Mouse (Mus musculus) lung, postnatal 36 days (tissue): ENCODE results near the gene Plac9a.
"Not testable (repeated sequence)": the region's sequence is repeated elsewhere in the genome, so short reads cannot be mapped to it uniquely, and the experiment has no call there.

ENCODE experiments used
- DNase-seq: peaks from one replicate; pipeline ENCODE4 v3.0.0; 2022; ENCODE audit warnings: mixed read lengths

Plac9a gene

DNA sequence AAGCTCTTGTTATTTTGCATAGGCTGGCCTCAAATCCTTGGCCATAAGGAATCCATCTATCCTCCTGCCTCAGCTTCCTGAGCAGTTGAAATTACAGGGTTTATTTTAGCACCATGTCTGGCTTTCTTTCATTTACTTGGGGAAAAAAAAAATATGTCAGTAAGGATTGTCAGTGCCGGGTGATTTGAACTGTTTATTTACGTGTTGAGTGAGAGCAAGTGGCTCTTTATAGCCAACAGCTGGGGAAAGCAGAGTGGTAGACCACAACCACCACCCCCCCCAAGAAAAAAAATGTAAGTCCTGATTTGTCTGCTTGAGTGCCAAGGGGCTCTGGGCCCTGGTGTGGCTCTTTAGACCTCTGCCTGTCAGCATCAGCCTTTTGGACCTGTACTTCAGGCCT is 39.2 kb downstream of the Plac9a start:
- DNase-seq: no peak

DNA sequence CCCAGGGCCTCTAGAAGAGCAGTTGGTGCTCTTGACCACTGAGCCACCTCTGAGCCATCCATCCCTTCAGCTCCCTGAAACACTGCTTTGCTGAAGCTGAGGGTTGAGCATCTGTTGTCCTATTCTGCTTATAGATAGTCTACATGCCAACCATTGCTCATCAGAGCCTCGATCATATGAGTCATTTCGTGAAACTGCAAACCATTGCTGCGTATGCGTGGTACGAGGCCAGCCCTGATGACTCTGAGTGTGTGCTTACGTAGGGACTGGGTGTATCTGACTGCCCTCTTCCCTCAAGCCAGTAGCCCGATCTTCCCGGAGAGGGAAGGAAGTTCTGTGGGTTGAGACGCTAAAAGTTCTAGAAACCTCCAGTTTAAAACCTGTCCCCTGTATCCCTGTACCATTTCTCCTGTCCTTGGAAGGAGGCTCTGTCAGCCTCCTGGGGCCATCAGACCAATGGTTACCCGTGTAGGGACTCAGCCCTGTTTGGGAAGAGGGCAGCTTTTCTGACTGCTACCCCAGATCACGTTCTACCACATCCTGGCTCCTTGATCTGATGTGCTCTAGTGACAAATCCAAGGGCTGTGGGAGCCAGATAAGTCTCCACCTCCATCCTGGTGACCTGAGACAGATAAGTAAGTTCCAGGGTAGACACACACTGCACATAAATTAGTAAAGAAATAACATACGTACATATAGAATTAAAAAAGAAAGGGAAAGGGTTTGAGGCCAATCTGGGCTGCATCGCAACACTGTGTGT is 40.9 kb downstream of the Plac9a start:
- peak; percentile 58 for DNase-seq

DNA sequence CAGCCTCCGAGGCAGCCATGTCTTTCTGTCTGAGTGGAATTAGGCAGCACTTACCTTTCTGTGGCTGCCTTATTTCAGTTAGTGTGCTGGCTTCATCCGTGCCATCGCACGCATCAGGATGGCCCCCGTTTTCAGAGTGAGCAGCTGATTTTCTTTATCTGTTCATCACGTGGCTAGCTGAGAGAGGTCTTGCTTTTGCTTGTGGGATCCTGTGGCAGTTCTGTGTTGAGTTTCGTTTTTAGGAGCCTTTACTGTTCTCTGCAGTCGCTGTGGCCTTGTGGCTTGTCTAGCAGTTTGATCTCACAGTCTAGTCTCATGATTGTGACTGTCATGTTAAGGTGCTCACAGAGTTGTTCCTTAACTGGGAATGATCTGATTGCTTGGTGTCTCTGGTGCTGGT is 45.0 kb downstream of the Plac9a start:
- DNase-seq: no peak

DNA sequence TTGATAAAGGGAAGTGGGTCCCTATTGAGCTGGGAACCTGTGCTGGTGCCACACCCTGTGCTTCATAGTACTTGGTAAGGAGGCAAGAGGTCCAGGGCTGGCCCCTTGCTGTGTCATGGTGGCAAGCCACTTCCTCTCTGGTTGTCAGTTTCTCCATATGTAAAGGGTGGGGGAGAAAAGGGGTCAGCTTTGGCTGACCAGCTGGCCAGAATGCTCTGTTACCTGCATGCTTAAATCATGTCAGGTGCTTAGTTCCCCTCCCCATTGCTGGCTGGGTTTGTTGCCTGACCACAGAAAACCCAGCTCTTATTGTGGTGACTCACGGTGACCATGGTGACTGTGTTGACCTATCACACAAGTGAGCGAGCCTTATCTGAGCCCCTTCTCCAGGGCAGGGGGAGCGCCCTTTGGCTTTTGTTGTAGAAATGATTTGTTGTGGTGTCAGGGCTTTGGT is 45.7 kb downstream of the Plac9a start:
- DNase-seq: peak; percentile 79

DNA sequence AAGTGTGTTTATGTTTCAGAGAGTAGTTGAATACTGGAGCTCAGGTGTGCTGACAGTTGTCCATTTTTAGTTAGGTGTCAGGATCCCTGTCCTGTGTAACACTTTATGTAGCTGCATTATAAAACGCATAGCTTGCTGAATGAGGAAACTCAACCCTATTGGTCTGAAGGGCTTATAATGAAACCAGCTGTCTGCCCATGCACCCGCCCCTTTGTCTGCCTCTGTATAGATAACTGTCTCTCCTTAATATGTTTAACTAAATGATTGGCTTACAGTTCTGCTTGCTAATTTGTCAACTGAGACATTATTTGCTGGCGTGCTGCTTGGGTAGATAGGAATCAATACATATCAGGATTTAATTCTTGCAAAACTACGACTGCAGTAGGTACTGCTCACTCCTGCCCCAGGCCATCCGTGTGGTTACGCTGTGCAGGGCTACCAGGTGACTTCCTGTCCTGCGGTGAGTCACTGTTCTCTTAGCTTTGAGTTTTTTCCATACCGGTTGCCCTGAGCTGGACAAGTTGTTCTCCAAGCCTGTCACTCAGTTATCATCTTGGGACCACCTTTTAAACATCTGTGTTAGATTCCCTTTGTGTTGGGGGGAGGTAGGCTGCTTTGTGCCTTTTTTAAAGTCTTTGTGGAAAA is 47.5 kb downstream of the Plac9a start:
- DNase-seq: peak; percentile 39

DNA sequence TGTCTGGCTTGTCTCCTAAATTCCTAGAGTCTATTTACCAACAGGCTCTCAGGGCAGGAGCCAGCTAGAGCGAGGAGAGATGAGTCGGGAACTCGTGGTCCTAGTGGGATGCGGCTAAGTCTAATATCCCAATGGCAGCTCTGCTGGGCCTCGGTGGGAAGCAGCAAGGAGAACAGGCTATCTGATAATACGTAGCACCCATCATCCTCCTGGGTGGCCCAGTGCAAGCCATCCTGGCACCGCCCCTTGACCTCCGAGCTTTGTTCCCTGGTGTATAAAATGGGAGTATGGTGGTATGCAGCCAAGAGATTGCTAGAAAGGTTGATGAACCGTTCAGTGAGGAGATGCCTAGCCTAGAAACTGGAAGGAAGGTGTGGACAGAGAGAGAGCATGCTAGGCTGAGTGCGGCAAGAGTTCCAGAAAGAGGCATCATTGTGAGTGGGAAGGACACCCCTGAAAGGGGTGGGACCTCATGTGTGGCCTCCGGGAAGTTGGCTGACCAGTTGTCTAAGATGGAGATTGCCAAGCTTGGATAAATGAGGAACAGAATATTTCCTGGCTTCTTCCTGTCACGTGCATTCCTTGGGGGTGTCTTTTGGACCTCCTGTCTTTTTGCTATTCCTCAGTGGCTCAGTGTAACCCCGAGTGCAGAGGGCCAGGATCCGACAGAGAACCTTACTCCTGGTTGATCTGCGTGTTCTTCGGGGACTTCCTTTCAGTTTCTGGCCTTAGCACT is 49.0 kb downstream of the Plac9a start:
- peak; percentile 51 for DNase-seq

DNA sequence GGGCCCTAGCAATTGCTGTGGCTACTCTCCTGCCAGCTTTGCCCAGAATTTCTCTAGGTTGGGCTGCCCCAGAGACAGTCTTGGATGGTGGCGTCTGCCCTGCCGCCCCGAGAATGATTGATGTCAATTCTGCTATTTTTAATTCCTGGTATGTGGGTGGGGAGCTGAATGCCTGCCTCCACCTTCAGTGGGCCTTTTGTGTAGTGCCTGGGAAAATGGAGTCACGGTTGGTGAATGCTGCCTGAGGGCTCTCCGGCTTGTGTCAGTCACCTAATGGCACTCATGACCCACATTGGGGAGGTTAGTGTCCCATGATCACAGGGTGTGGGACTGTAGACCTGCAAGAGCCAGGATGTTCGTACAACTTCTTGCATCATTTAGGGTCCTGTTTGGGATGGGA is 49.6 kb downstream of the Plac9a start:
- no peak for DNase-seq

DNA sequence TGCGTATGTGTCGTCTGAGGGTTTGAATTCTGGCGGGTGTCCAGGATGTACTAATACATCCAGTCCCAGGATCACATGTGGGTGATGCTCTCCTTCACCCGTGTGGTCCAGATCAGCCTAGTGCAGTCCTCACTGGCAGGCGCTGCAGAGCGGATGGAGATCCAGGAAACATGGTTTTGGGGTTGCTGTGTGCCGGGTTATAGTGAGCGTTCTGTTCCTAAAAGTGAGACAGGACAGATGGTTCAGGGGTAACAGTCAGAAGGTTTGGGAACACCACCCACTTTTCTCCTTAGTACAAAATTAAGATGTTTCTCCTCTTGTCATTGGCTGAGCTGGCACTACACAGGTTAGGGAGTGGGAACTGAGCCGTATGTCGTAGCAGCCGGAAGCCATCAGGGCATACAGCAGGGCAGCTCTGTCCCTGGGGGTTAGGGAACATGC is 50.8 kb downstream of the Plac9a start:
- DNase-seq: no peak

DNA sequence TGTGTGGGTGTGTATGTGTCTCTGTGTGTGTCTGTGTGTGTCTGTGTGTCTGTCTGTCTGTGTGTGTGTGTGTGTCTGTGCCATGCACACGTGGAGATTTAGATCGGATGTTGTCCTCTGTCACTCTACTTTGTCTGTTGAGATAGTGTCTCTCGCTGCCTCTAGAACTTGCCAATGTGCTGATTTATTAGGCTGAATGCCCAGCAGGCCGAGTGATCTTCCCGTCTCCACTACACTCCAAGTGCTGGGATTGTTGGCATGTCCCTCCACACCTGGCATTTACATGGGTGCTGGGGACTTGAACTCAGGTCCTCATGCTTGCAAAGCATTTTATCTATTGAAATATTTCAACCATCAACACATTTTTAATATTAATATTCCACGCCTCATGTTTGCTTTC is 51.7 kb downstream of the Plac9a start:
- DNase-seq: no peak

DNA sequence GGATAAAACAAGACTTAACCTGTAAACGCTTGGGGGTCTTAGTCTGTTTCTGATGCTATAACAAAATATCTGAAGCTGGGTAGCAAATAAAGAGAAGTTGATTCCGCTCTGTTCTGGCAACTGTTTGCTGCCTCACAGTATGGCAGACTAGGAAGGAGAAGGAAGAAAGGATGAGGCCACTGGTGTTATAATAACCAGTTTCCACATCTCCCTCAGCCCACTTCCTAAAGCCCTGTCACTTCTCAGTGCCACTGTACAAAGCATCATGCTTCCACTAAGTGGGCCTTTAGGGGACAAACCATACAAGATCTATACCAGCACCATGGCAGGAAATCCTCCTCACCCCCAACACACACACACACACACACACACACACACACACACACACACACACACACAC is 52.5 kb downstream of the Plac9a start:
- no peak for DNase-seq

DNA sequence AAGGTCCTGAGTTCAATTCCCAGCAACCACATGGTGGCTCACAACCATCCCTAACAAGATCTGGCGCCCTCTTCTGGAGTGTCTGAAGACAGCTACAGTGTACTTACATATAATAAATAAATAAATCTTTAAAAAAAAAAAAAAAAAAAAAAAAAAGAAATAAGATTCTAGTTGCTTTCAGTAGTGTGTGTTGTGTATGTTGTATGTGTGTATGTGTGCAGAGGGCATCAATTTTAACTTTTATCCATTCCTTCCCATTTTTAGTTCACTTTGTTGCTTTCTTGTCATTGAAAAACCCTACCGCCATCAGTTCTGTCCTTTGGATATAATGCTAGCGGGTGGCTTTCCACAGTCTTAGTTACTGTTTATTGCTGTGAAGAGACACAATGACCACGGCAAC is 54.2 kb downstream of the Plac9a start:
- not testable (repeated sequence) for DNase-seq

DNA sequence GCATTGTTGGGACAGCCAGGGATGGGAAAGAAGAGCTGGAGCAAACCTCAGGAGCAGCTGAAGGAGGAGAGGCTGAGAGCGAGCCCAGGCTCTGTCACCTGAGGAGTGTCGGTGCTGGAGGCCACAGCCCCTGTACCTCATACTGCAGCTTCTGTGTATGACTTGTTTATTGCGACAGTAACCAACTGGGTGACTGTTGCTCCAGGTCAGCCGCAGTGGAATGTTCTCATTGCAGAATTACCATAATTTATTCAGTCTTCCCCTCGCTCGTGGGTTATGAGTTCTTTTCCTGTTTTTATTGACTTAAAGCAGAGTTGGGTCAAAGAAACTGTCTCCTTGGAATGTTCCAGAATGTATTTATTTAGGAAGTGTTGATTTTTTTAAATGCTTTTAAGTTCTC is 54.7 kb downstream of the Plac9a start:
- DNase-seq: peak; percentile 57

DNA sequence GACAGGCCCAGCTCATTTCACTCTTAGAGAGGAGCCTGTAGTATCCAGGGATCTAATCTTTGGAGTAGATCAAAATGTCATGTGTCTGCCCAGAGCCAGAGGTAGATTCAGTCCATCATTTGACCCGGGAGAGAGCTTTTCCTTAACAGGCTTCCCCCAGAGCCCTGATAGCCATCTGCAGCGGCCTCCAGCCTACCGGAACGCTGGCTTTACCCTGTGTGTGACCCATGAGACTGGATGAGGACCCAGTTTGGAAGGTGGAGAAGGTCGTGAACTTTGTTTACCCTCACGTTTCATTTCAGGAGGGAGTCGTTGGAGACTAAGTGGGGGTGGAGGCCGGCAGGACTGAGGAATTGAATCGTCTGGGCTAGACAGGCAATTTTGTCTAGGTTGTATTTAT is 55.2 kb downstream of the Plac9a start:
- no peak for DNase-seq

DNA sequence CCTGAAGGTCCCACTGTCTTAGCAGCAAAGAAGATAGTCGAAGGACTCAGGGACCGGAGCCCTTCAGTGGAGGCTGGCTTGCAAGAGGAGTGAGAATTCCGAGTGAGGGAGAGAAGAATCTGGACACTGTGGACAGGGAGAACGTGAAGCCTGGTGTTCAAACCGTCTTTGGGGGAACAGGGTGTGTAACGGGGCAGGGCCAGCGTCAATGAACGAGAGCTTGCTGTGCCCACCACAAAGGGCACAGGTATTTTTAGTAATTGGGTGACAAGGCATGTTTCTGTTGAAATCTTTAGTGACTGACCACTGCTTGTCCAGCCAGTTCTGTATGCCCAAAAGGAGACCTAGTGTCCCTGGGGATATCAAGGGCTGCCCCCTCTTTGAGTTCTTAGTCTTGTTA is 56.4 kb downstream of the Plac9a start:
- DNase-seq: no peak

DNA sequence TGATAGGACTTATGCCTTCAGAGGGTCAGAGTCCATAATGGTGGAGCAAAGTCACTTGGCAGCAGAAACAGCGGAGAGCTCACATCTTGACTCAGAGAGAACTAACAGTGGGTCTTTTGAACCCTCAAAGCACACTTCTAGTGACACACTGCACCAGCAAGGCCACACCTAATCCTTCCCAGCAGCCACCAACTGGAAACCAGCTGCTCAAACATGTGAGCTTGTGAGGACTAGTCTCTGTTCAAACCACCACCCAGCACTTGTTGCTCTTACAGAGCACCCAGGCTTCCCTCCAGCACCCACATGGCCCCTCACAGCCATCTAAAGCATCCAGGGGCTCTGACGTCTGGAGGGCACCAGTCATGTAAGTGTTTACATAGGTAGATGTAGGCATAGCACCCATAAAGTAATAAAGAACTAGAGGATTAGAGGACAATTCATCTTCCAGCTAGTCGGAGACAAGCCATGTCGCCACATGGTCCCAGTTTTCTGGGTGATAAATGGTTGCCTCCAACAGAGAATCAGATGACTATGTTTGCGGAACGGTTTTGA is 57.0 kb downstream of the Plac9a start:
- no peak for DNase-seq

DNA sequence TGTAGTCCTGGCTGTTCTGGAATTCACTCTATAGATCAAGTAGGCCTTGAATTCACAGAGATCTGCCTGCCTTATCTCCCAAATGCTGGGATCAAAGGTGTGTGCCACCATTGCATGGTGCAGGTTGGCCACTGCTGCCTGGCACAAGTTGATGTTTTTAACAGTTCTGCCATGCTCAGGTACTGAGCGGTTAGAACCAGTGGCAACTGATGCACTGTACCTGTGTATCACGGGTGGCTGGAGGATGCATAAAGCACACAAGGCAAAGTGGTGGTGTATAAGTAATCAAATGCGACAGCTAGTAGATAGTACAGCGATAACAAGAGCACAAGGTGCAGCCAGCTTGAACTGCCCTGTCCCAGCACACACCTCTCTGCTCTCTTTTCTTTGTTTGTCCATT is 58.5 kb downstream of the Plac9a start:
- no peak for DNase-seq

DNA sequence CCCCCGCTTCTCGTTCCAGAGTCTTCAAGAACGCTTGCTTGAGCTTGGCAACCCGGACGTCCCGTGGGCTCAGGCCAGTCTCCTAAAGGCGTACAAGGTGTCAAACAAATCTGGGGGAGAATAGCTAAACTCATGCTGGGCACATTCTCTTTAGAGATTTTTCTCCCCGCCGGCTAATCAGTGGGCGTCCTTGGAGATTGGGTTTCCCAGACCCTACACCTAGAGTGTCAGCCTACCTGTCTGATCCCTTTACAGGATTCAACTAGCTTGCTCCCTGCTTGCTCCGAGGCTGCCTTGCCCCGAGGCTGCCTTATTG is 60.3 kb downstream of the Plac9a start:
- no peak for DNase-seq

DNA sequence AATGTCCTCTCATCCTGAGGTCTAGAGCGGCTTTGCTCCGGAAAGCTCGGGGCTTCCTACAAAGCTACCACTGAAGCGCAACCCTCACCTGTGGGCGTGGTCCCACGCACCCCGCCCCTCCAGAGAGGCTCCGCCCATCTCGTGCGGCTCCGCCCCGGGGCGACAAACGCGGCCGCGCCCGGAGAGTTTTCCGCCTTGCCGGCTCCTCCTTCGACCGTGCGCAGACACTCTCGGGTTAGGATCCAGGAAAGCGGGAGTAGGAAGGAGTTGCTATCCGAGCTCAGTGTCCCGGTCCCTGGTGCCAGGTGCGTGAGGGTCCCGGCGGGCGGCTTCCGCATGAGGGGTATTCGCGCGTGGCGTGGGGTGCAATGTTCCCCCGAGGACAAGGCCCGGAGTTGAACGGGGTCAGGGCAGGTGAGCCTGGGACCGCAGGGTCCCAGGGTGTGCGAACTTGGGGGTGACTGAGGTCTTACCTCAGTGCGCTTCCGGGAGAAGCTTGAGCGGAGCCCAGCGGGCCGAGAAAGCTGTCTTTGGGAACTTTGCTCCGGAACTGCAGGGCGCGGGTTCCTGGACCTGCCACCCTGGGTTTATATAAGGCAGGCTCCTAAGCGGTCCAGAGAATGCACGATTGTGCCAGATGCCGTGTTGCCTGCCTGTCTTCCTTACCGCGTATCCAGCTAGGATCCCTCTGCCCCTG is 60.8 kb downstream of the Plac9a start, which contains the start of gene Anxa11:
Gene Anxa11, plus strand, starts transcription at position 166 of the 697 bp plus-strand sequence.
- peak; percentile 93 for DNase-seq

DNA sequence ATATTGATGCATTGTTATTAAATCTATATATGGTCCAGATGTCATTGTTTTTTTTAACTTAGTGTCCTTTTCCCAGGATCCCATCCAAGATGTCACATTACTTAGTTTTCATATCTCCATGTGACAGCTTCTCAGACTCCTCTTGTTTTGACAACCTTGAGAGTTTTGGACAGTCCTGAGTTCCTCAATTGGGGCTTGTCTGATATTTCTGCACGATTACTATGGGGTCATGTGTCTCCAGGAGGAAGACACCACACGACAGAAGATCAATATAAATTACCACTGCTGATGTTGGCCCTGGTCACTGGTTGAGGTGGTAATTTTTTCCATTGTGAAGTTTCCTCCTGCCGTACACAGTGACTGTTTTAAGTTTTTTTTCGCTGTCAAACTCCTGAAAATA is 61.3 kb downstream of the Plac9a start:
- no peak for DNase-seq

DNA sequence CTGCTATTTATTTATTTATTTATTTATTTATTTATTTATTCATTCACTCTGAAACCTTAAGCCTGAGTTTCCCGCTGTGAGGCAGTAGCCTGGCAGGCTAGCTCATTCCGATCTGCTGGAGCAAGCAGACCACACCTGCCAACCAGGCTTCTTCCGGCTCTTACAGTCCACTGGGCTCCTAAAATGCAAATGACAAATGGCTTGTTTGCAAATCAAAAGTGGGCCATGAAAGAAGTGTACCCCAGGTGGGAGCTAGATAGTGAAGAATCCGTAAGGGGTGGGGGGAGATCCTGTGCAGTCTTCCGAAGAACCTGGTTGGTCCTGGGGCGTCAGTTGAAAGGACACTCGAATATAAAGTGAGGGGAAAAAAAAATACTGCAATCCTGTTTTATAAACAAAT is 61.9 kb downstream of the Plac9a start:
- no peak for DNase-seq

DNA sequence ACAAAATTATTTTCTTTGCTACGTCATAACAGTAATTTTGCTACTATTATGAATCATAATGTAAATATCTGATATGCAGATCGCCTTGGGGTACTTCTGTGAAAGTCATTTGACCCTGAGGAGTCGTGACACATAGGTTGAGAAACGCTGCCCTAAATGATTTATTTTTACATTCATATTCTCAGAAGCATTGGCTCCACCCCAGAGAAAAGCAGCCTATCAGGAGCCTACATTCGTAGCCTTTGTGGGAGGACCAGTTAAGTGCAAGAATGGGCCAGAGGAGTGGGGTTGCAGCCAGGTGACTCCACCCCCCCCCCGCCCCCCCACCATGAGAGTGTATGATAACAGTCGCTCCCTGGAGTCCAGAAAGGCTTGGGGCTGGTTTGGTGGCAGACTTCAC is 63.1 kb downstream of the Plac9a start:
- no peak for DNase-seq

DNA sequence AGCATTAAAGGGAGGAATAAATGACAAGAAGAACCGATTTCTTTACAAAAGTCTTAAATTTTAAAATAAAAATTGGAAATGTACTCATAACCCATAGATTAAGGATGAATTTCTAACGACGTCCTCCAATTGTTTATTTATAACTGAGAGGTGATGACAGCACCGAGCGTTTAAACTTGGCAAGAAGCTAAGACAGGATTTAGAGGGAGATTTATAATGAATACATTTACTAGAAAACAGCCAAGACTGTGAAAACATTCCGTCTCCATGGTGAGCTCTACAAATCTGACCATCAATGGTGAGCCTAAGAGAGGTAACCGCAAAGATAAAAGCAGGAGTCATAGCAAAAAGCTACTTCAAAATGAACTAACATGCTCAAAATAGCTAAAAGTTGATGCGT is 64.5 kb downstream of the Plac9a start:
- DNase-seq: no peak
